Mouse (Mus musculus) kidney, postnatal 4 days (tissue): Measurements from ENCODE around the gene Catsper1.
"Not testable (repeated sequence)": the region's sequence is repeated elsewhere in the genome, so short reads cannot be mapped to it uniquely, and the experiment has no call there.

Experiments
- DNase-seq, 2 experiments: peaks; one replicate each; pipeline ENCODE4 v3.0.0; 2021; ENCODE audit warnings: mixed read lengths in 2 of 2

The Catsper1 gene

DNA sequence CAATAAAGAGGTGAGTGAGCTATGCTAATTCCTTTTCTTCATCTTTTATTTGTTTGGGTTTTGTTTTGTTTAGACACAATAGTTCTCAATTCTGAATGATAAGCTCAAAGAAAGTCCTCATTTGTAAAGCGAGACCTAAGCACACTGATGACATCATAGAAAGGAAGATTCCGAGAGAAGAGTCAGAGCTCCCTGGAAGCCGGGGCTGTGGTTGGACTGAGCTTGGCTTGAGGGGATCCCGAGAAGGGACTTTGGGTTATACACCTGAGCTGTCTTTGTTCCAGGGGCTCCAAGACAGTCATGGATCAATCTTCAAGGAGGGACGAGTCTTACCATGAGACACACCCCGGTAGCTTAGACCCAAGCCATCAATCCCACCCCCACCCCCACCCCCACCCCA, at the start of gene Catsper1:
Gene Catsper1, plus strand, starts transcription at position 301 of the 400 bp plus-strand sequence.
- no peak for DNase-seq

DNA sequence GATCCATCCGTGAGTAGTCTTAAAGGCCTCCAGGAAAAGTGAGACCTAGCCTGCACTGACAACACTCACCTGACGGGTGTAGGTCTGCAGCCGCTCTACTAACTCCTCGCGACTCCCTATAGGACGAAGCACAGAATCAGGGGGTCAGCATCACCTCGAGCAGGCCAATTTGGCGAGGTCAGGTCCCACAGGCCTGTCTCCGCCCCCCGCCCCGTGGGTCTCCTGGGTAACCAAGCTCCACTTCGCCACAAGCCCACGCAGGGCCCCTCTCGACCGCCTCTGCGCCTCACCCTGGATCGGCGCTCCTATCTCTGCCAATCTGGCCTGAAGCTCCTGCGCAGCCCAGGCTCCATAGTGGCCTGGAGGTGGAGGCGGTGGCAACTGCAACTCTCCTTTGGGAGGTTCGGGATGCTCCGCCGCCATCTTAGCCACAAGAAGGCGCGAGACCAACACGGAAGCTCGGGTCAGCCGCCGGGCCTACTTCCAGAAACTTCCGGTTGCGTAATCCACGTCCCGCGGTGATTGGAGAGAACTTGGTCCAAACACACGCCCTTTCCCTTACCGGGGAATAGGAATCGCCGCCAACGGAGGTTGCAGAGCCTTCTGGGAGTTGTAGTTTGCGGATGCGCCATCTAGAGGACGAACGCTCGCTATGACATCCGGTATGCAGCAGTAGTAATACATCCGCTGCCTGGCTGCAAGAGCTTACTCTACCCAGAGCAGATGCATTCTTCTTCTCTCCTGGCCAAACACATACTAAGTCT, 40.4 kb upstream of the Catsper1 start, which contains the start of gene Sf3b2:
Gene Sf3b2, minus strand, starts transcription at position 484 of the 764 bp plus-strand sequence.
- DNase-seq, result peak; percentile 97 to 98

DNA sequence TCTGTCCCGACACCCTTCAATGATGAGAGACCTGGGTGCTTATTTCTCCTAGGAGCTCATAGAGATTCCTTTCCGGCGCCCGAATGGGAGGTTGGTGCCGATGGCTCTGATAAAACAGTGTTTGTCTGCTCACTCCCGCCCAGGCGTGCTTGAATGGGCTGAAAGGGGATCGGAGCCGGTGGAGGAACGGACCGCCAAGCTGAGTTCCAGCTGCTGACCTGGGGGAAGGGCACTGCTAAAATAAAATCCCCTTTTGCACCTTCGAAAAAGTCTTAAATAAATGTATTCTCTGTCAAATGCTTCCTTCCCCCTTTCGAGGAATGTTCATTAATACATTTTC, 39.8 kb upstream of the Catsper1 start:
- DNase-seq, result no peak

DNA sequence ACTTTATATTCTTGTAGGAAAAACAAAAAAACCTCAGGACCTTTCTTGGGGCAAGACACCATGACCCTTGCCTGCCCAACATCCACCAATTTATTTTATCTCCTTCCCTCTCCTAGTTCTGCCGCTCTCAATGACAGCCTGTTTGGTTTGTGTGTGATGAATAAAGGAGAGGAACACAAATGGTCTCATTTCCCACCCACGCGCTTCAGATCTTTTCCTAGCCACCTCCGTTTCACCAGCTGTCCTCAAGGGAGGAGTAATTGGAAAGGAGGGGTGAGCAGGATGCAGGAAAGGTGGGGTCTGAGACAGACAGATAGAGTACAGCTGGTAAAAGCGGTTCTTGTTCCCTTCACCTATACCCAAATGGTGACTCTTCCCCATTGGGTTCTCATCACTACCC, 38.9 kb upstream of the Catsper1 start:
- DNase-seq, result no peak

DNA sequence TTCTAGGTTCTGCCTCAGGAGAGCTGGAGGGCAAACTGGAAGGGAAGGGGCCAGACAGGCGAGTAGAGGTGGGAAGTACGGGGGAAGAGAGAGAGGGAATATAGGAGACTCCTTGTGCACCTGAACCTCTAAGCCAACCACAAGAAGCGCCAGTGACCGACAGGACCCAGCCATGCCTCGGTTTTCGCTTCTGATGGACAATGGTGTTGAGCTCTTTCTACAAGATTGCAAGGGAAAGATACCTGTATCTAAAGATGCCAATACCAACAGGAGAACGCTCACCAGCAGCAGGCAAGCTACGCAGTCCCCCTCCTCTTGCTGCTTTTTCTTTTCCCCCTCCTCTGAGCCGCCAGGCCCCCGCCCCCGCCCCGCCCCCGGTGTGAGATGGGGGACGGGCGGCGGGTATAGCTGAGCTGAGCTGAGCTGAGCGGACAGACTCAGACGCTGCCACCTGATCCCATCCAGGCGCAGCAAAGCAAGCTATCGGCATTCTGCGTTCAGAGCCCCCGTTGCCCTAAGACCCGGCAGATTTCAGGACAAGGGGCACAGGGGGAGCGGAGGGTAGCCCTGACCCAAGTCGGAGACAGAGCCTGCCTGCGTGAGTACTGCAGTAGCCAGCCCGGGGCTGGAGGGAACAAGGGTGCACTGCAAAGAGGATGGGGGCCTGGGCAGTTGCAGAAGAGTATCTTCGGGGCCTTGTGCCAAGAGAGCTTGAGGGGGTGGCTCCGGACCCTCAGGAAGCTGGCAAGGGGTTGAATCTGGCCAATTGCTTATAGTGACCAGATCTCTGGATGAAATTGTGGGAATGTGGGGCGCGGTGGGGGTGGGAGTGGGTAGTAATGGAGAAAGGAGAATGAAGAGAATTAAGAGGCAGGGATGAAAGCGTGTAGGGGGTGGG, 37.4 kb upstream of the Catsper1 start, which contains the start of gene Gal3st3:
Gene Gal3st3, plus strand, starts transcription at position 429 of the 898 bp plus-strand sequence.
- DNase-seq, result peak; percentile 29 to 46

DNA sequence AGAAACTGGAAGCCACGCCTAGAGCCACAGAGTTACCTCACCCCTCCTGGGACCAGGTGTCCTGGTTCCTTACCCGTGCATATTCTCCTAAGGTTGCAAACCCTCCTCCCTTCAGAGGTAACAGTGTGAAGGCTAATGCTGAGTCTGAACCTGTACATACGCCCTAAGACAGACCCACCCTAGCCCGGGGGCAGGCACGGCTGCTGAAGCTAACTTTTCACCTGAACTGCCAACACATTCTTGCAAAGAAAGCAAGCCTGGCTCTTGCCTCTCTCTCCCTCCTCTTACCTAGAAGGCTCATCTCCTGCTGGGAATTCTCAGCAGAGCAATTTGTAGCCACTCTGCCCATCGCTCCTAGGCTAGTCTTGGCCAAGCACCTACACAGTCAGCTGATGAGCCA, 35.0 kb upstream of the Catsper1 start:
- DNase-seq, result no peak

DNA sequence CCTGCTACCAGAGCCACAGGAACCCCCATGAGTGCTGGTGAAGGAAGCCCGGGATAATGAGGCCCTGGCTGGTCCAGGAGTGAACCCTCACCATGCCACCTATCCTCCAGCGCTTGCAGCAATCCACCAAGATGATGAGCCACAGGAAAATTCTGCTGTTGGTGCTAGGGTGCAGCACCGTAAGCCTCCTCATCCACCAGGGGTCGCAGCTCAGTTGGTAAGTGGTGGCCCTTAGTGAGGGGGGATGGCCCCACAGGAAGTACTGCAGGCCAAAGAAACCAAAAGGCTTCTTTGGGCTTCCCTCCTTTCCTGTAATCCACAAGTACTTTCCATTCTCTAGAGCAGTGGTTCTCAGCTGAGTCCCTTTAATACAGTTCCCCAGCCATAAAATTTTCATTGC, 33.1 kb upstream of the Catsper1 start:
- peak; percentile 84 to 85 for DNase-seq

DNA sequence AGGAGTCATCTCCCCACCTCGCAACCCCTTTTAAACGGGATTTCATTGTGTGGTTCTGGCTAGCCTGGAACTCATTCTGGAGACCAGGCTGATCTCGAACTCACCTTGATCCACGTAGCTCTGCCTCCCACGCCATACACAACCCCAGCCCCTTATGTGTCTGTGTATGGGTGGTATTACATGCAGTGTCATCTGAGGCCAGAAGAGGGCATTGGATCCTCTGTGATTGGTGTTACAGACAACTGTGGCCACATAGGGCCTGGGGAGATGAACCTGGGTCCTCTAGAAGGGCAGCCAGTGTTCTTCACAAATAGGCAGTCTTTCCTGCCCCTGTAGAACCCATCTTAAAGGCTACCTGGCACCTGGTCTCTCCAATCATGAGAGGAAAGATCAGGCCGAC, 29.3 kb upstream of the Catsper1 start:
- DNase-seq, result no peak

DNA sequence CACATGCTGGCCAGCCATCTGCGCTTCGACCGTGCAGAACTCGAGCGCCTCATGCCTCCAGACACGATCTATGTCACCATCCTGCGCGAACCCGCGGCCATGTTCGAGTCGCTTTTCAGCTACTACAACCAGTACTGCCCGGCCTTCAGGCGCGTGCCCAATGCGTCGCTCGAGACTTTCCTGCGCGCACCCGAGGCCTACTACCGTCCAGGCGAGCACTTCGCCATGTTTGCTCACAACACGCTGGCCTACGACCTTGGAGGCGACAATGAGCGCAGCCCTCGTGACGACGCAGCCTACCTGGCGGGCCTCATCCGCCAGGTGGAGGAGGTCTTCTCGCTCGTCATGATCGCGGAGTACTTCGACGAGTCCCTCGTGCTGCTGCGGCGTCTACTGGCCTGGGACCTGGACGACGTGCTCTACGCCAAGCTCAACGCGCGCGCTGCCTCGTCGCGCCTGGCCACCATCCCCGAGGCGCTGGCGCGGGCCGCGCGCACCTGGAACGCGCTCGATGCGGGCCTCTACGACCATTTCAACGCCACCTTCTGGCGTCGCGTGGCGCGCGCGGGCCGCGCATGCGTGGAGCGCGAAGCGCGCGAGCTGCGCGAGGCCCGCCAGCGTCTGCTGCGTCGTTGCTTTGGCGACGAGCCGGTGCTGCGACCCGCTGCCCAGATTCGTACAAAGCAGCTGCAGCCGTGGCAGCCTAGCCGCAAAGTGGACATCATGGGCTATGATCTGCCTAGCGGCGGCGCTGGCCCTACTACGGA, 28.4 kb upstream of the Catsper1 start:
- DNase-seq, result peak; percentile 35 to 57

DNA sequence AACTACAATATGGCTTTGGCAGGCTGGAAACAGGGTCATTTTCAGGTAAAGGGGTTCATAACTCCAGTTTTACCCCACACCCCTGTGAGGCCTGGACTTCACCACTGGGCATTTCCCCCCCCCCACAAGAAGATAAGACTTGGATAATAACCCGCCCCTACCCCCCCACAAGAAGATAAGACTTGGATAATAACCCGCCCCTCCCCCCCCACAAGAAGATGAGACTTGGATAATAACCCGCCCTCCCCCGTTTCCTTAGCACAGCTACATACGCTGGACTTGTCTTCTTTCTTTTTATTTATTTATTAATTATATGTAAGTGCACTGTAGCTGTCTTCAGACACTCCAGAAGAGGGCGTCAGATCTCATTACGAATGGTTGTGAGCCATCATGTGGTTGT, 26.5 kb upstream of the Catsper1 start:
- no peak for DNase-seq

DNA sequence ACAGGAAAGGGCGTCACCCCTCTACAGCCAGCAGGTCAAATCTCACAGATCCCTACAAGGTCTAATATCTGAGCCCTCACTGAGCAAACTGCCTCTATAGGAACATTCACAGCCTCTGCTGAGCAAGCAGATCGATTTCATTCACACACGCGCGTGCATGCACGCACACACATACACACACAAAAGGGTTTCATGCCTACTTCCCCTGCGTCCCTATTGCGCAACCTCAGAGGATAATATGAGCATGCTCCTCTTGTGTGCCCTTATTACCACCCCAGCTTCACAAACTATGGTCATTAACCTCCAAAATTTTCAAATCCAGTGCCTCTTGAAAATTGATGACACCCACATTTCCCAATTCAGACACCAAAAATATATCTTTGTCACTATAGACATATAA, 22.4 kb upstream of the Catsper1 start:
- DNase-seq, result no peak

DNA sequence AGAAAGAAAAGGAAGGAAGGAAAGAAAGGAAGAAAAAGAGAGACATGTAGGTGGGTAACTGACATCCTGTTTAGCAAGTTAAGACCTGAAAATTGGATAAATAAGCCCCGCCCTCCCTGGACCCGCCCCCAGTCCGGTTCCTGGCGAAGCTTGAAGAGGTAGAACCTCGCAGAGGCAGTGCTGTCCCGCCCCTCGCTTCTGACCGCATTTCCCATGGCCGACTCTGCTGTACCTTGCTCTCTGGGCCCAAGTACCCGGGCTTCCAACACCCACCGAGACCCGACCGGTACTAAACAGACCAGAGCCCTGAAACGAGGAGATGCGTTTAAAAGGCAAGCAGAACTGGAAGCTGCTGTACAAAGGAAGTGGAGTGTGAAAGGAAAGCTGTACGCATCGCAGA, 11.7 kb upstream of the Catsper1 start:
- peak; percentile 66 to 80 for DNase-seq

DNA sequence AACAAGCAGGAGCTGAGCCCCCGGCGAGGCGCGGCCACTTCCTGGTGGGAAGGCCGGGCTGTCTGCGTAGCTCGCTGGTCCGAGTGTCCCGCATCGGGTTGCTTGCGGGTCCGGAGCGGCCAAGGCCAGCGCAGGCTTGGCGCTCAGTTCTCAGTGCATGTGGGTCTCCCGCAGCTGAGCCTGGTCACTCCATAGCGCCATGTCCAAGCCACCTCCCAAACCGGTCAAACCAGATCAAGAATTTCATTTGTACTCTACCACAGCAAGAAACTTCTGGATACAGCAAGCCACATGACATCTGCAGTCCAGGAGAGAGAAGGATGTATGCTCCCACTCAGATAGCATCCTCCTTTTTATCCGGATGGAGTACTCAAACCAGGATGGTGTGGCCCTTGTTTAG, 7.6 kb upstream of the Catsper1 start:
- peak; percentile 20 to 28 for DNase-seq

DNA sequence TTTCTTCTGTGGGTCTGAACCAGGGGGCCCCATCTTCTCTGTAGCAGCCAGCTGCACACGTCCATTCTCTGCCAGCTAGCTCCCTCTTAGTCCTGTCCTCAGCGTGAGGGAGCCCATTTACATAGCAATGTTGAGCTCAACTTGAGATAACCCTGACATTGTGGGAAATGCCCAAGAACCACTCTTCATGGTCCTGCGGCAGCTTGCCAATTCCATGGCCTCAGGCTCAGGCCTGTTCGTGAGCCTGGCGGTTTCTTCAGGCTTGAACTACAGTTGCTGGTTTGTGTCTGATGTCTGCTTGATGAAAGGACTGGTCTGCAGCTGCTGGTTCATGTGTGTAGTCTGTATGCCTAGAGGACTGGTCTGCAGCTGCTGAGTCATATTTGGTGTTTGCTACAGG, 800 bp upstream of the Catsper1 start:
- DNase-seq, result no peak

DNA sequence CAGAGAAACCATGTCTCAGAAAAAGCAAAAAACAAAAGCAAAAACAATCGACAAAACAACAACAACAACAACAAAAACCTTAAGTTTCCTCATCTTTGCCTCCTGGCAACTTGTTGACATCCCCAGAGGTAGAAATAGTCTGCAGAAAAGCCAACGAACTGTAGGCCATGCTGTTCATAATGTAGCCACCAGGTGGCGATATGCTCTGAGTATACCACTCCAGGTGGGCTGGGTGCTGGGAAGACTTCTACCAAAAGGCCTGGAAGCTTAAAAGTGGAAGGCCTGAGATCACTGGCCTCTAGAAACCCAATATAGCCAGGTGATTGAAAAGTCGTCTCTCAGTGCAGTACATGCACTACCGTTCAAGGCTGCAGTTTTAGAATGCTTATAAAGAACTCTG, 2.4 kb downstream of the Catsper1 start:
- peak; percentile 90 to 91 for DNase-seq

DNA sequence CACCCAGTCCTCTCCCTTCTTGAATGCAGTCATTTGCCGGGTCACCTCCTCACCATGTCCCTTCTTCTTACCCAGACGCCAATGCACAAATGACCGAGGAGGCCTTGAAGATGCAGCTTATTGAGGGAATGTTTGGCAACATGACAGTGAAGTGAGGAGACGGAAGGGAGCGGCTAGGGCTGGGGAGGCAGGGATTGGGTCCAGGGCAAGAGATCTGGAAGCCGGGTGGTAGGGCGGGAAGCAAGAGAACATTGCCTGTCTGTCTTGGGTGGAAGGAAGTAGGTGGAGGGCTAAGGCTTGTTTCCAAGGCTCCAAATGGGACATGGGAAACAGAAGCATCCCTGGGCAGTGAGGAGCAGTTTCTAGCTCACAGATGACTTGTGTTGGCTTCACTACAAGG, 5.8 kb downstream of the Catsper1 start:
- DNase-seq, result no peak

DNA sequence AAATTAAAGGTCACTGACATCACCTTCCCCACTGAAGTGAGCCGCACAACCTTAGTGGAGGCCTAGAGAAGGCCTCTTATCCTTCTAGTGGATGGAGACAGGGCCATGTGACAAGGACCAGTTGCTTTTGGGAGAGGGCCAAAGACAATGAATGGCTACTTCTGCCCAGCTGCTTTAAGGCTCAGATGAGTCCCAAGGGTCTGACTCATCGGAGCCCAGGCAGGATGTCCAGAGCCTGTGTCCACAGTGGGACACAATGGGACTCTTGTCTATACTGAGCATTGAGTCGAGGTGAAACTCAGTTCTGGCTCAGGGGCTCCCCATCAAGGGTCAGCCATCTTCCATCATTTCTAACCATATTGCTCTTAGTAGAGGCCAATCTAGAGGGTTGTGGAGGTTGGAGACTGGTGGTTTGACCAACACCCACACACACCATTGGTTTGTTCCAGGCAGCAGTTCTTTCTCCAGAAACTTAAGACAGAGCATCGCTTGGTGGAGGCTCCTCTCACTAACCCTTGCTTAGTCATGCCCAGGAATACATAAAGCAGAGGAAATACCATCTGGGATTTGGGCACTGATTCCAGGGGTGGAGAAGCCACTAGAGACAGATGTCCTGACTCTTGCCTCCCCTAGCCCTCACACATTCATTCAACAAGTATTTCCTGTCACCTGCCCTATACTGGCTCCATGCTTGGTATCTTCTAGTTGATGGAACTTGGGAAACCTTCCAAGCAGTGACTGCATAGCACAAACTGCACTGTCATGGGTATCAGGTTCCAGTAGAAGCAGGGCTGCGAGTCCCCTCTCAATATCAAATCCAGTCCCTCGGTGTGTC, 10.0 kb downstream of the Catsper1 start:
- peak in 1 of 2 experiments; percentile 18 for DNase-seq

DNA sequence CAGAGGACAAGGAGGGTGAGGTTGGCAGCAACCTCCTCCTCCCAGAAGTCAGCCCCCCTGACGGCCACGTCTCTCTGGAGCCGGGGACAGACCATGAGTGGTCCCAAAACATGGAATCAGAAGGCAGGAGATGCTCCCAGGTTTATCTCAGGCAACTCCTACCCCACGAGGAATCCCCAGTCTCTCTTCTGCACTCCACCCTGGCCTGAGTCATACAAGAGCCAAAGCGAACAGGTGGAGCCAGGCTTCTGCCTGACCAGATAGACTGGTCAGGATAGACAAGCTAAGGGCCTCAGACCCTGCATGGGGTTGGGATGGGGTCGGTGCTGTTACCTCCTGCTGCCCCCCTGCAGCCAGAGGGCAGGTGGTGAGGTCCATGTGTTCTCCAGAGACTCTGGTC, 12.5 kb downstream of the Catsper1 start:
- no peak for DNase-seq

DNA sequence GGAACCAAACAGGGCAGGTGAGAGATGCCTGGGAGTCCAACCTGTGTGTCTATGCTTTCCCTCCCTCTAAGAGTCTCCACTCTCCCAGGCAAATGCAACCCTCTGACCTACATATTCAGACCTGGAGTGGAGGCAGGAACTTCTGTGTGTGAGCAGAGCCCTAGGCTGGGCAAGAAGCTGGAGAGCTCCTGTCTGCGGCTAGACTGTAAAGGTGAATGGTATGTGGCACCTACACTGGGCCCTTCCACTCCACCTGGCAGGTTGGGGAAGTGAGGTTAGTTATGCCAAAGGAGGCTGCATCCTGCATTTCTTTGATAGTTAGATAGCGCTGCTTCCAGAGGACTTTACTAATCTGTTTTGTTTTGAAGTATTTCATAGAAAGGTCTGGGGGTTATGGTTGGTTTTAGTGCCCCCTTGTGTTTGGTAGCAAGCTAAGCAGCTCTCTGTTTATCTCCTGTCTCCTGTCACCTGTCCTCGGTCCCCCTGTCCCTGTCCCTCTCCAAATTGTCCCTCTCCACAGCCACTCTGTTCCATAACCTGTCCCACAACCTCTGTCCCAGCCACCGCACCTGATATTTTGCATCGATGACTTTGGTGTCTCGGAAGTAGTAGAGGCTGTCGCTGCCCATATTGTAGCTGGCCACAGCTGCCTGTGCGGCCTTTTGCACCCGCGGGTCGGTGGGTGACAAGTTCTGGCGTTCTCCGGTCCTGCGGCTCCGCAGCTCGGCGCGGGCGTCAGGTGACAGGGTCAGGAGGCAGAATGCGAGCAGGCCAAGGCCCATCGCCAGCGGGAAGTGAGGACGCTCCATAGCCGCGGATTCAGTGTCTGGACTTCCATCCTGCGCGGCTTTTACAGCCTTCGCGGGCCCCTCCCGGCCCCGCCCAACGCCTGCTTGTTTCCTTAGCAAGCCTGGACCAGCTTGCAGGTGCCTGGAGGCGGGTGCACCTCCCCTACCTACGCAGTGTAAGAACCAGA, 13.3 kb downstream of the Catsper1 start:
- DNase-seq, result peak; percentile 31 to 56

DNA sequence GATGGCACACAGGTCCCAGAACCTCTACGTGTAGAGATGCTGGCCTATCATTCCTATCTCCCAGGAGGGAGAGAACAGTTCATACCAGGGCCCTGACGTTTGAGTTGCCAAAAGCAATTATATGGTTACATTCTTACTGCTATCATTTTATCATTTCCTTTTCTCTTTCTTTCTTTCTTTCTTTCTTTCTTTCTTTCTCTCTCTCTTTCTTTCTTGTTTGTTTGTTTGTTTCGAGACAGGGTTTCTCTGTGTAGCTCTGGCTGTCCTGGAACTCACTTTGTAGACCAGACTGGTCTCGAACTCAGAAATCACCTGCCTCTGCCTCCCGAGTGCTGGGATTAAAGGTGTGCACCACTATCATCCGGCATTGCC, 13.9 kb downstream of the Catsper1 start, which contains the start of gene Cst6:
Gene Cst6, minus strand, starts transcription at position 73 of the 372 bp plus-strand sequence.
- DNase-seq, result not testable (repeated sequence)

DNA sequence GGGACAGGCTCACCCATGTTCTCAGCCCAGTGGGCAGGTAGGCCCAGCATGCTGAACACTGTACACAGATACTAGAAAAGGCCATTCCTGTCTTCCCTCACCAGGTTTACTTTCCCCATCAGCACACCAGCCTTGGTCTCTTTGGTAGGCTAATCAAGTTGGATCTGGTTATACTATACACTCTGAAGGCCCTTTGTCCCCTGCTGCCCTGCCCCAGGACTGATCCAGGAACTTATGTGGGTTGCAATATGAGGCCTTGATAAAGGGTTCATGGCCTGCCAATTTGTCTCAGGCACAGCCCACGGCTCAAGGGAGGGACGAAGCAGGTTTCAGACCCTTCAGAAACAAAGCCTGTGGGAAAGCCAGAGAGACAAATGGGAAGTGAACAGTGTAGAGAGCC, 18.1 kb downstream of the Catsper1 start:
- no peak for DNase-seq
